Comparison of ENCODE assay signal across 28 mouse cellular contexts in the genomic region with DNA sequence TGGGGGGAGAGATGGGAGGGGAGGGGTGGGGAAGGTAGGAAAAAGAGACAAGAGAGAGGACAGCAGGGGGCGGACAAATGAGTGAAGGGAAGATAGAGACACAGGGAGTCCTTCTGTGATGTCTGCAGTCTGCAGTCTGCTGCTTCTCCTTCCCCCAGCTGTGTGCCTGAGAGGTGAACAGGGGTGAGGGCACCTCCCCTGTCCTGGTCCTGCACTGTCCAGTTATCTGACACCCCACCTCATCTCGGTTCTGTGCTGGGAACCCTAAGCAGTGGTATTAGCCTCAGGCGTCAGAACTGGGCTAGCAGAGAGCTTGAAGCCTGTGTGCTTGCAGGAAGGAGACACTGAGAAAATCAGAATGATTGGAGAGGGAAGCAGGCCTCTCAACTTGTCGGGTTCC.
DNase-seq lines count a peak whose midpoint lies in the region; ATAC-seq lines count a peak whose summit lies in the region.
"Had no signal": no experiment of that assay in that cellular context is flagged by ENCODE, and none has a peak within 500 bp of the region (broad histone marks: within the 10 kb centered on the region; RNA-seq: fewer than 3 reads in every experiment).

No protein-coding gene starts in this region.

- no peaks in the 10 kb centered on the region for H3K27me3 ChIP-seq in kidney, embryonic 14.5 days (ENCODE audit: control insufficient read depth, insufficient read depth, low read length)
- H3K27me3 ChIP-seq: limb, embryonic 12.5 days; liver, embryonic 15.5 days; neural tube, embryonic 13.5 days had no signal

- ATAC-seq in kidney, embryonic 14.5 days (ENCODE audit: low FRiP score, low TSS enrichment), result peak; percentile 54; the same call in 1 of the 2 replicates
- ATAC-seq in megakaryocyte, adult 5-6 weeks (ENCODE audit: poor library complexity, severe bottlenecking), result no peak
- ATAC-seq: CD4-positive, CD25-positive, alpha-beta regulatory T cell, adult 4 months; inflammation-experienced regulatory T-cells, adult 6 months had no signal

- H3K9ac ChIP-seq in kidney, embryonic 14.5 days (ENCODE audit: low read depth, low read length), result no peak overlapping the region
- H3K9ac ChIP-seq: embryonic facial prominence, embryonic 15.5 days; heart, embryonic 15.5 days; hindbrain, embryonic 13.5 days; limb, embryonic 12.5 days; liver, embryonic 15.5 days; lung, embryonic 14.5 days; neural tube, embryonic 13.5 days had no signal

- DNase-seq in gastrocnemius, adult 18-20 months (ENCODE audit: low spot score), result peak; percentile 24
- DNase-seq in gastrocnemius, postnatal 36 days, result no peak
- no peak for DNase-seq in kidney, adult 11 months
- peak; percentile 49 for DNase-seq in retina, postnatal 1 day
- DNase-seq in retina, embryonic 14.5 days (ENCODE audit: low spot score), result no peak
- DNase-seq: adrenal gland, postnatal 25 days; cerebellum, adult 11-12 months; cerebellum, adult 9-11 months; embryo, embryonic 11 days; kidney, adult 18-20 months; kidney, postnatal 36 days; lung, embryonic 14.5 days; thymus, adult 18-20 months; thymus, postnatal 25 days had no signal

- intact Hi-C loops in gastrocnemius, postnatal 36 days (cut with DNase I), result no loop called here

- no peaks in the 10 kb centered on the region for H3K9me3 ChIP-seq in kidney, embryonic 14.5 days (ENCODE audit: control insufficient read depth, low read length)
- H3K9me3 ChIP-seq: embryonic facial prominence, embryonic 15.5 days; heart, embryonic 15.5 days; hindbrain, embryonic 13.5 days; limb, embryonic 12.5 days; liver, embryonic 15.5 days; megakaryocyte, embryonic 14.5 days; neural tube, embryonic 13.5 days had no signal

- no peak overlapping the region for H3K27ac ChIP-seq in kidney, embryonic 14.5 days (ENCODE audit: low read depth, low read length)
- H3K27ac ChIP-seq: embryonic facial prominence, embryonic 15.5 days; heart, embryonic 15.5 days; hindbrain, embryonic 13.5 days; layer of hippocampus, adult 2 months; left cerebral cortex, adult 2 months; limb, embryonic 12.5 days; liver, embryonic 15.5 days; neural tube, embryonic 13.5 days; stomach, postnatal 0 days had no signal

- no peak overlapping the region for H3K4me3 ChIP-seq in kidney, embryonic 14.5 days (ENCODE audit: low read length)
- H3K4me3 ChIP-seq: embryonic facial prominence, embryonic 15.5 days; heart, embryonic 15.5 days; hindbrain, embryonic 13.5 days; layer of hippocampus, adult 2 months; left cerebral cortex, adult 2 months; limb, embryonic 12.5 days; liver, embryonic 15.5 days; megakaryocyte, embryonic 14.5 days; neural tube, embryonic 13.5 days had no signal

- H3K36me3 ChIP-seq in kidney, embryonic 14.5 days (ENCODE audit: control insufficient read depth, insufficient read depth, low read length), result no peaks in the 10 kb centered on the region
- H3K36me3 ChIP-seq: embryonic facial prominence, embryonic 15.5 days; heart, embryonic 15.5 days; hindbrain, embryonic 13.5 days; limb, embryonic 12.5 days; liver, embryonic 15.5 days; neural tube, embryonic 13.5 days had no signal

- H3K4me2 ChIP-seq in kidney, embryonic 14.5 days (replicated peaks; ENCODE audit: low read depth, low read length), result no peak overlapping the region
- H3K4me2 ChIP-seq: embryonic facial prominence, embryonic 15.5 days; heart, embryonic 15.5 days; hindbrain, embryonic 13.5 days; limb, embryonic 12.5 days; liver, embryonic 15.5 days; lung, embryonic 14.5 days; neural tube, embryonic 13.5 days had no signal

- H3K4me1 ChIP-seq in kidney, embryonic 14.5 days (ENCODE audit: control insufficient read depth, insufficient read depth, low read length), result peaks cover 10% of the 10 kb centered on the region; the same call in 1 of the 2 replicates
- H3K4me1 ChIP-seq: embryonic facial prominence, embryonic 15.5 days; heart, embryonic 15.5 days; liver, embryonic 15.5 days; megakaryocyte, embryonic 14.5 days had no signal

- 32% methylated on average over 4 of the region's 4 CpGs for whole genome bisulfite sequencing in kidney, embryonic 14.5 days

Comparison
In these comparisons a context has a peak if more than half of its experiments do, and no peak if none do; other contexts are left out.
1. DNase-seq: peak in gastrocnemius, adult 18-20 months (single experiment) and retina, postnatal 1 day (single experiment); none in gastrocnemius, postnatal 36 days (0 of 2), kidney, adult 11 months (single experiment) and retina, embryonic 14.5 days (single experiment).